In the genomic region with DNA sequence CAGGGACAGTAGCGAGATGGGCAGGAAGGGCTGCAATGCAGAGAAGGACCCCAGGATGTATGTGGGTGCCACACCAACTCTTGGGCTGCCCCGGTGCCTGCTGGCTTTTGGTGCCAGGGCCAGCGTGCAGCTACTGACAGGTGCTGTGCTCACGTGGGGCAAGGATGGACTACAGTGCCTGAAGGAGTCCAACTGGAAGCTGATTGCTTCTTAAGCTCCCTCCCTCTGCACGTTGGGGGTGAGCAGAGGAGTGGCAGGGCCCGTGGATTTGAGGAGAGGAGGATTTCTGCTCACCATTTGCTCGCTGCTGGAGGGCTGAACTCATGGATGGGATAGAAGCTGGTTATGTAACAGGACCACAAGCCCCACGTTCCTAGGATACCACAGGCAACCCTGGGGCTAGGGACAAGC, we compare ENCODE assay signal across 8 mouse cellular contexts. TPM values are rescaled to one million over a fixed set of nuclear protein-coding genes. Genes with fewer than 3 reads are reported as not detected.
DNase-seq lines count a peak whose midpoint lies in the region; ATAC-seq and TF ChIP-seq lines count a peak whose summit lies in the region.

No protein-coding gene starts in this region.

- WGBS in lung, adult 2 months: 16% methylated on average over 8 of the region's 8 CpGs
- WGBS in embryonic facial prominence, embryonic 10.5 days: 14% methylated on average over 8 of the region's 8 CpGs
- 19% methylated on average over 8 of the region's 8 CpGs for WGBS in hindbrain, embryonic 10.5 days
- WGBS in limb, embryonic 10.5 days: 17% methylated on average over 8 of the region's 8 CpGs
- WGBS in midbrain, embryonic 16.5 days: 13% methylated on average over 8 of the region's 8 CpGs

- H3K36me3 ChIP-seq in embryonic facial prominence, embryonic 10.5 days (replicated peaks): 0 out of 2 replicates have a peak, but pooled peaks cover 5% of the 10 kb centered on the region
- H3K36me3 ChIP-seq in hindbrain, embryonic 10.5 days: no peaks in the 10 kb centered on the region
- 0 out of 2 replicates have a peak, but pooled peaks cover 2% of the 10 kb centered on the region for H3K36me3 ChIP-seq in limb, embryonic 10.5 days
- no peaks in the 10 kb centered on the region for H3K36me3 ChIP-seq in midbrain, embryonic 16.5 days (ENCODE audit: control insufficient read depth, insufficient read depth, low read length)

- H3K27ac ChIP-seq in embryonic facial prominence, embryonic 10.5 days (replicated peaks): peak overlapping the region; percentile 21; the same call in 1 of the 2 replicates
- peak overlapping the region; percentile 71 for H3K27ac ChIP-seq in hindbrain, embryonic 10.5 days
- H3K27ac ChIP-seq in limb, embryonic 10.5 days: peak overlapping the region; percentile 42; the same call in 1 of the 2 replicates
- H3K27ac ChIP-seq in midbrain, embryonic 16.5 days (ENCODE audit: low read length): peak overlapping the region; percentile 65

- peak overlapping the region; percentile 74 for H3K4me3 ChIP-seq in lung, adult 2 months (replicated peaks; ENCODE audit: extremely low read depth, low read depth, low read length)
- peak overlapping the region; percentile 43 for H3K4me3 ChIP-seq in embryonic facial prominence, embryonic 10.5 days
- peak overlapping the region; percentile 37 for H3K4me3 ChIP-seq in hindbrain, embryonic 10.5 days
- peak overlapping the region; percentile 40 for H3K4me3 ChIP-seq in limb, embryonic 10.5 days
- H3K4me3 ChIP-seq in midbrain, embryonic 16.5 days (ENCODE audit: low read depth, low read length): peak overlapping the region; percentile 33

- H3K27me3 ChIP-seq in embryonic facial prominence, embryonic 10.5 days (replicated peaks; ENCODE audit: low read depth, poor library complexity, severe bottlenecking): peaks cover 11% of the 10 kb centered on the region; the same call in 1 of the 2 replicates
- 0 out of 2 replicates have a peak, but pooled peaks cover 5% of the 10 kb centered on the region for H3K27me3 ChIP-seq in hindbrain, embryonic 10.5 days (ENCODE audit: insufficient read depth, poor library complexity, severe bottlenecking)
- 0 out of 2 replicates have a peak, but pooled peaks cover 6% of the 10 kb centered on the region for H3K27me3 ChIP-seq in limb, embryonic 10.5 days (ENCODE audit: low read depth, poor library complexity, severe bottlenecking)
- H3K27me3 ChIP-seq in midbrain, embryonic 16.5 days (ENCODE audit: control insufficient read depth, insufficient read depth, low read depth, low read length): no peaks in the 10 kb centered on the region

- no peak for TF ChIP-seq CTCF in lung, adult 2 months (IDR thresholded peaks at IDR 0.05; ENCODE audit: insufficient read depth, low read length)

- H3K9ac ChIP-seq in midbrain, embryonic 16.5 days (ENCODE audit: low read depth, low read length): peak overlapping the region; percentile 60

- H3K4me2 ChIP-seq in midbrain, embryonic 16.5 days (ENCODE audit: low read length): peak overlapping the region; percentile 65

- no peaks in the 10 kb centered on the region for H3K9me3 ChIP-seq in embryonic facial prominence, embryonic 10.5 days
- H3K9me3 ChIP-seq in hindbrain, embryonic 10.5 days: no peaks in the 10 kb centered on the region
- no peaks in the 10 kb centered on the region for H3K9me3 ChIP-seq in limb, embryonic 10.5 days (replicated peaks)
- H3K9me3 ChIP-seq in midbrain, embryonic 16.5 days (replicated peaks; ENCODE audit: control insufficient read depth, low read length, poor library complexity, severe bottlenecking): no peaks in the 10 kb centered on the region

- H3K4me1 ChIP-seq in lung, adult 2 months (ENCODE audit: control insufficient read depth, insufficient read depth, low read length): peaks cover 31% of the 10 kb centered on the region
- H3K4me1 ChIP-seq in embryonic facial prominence, embryonic 10.5 days: peaks cover 27% of the 10 kb centered on the region
- H3K4me1 ChIP-seq in hindbrain, embryonic 10.5 days (replicated peaks): peaks cover 32% of the 10 kb centered on the region
- peaks cover 24% of the 10 kb centered on the region for H3K4me1 ChIP-seq in limb, embryonic 10.5 days
- peaks cover 12% of the 10 kb centered on the region for H3K4me1 ChIP-seq in midbrain, embryonic 16.5 days (ENCODE audit: control insufficient read depth, insufficient read depth, low read length)

- peak; percentile 19; the same call in 1 of the 2 replicates for ATAC-seq in midbrain, embryonic 16.5 days

- TF ChIP-seq POLR2A in lung, adult 2 months (IDR thresholded peaks at IDR 0.05; ENCODE audit: borderline replicate concordance, extremely low read depth, low read depth, low read length): peak; percentile 37; the same call in 1 of the 2 replicates

- no peak for DNase-seq in lung, adult 2 months
- DNase-seq in lung, postnatal 4 days: no peak
- DNase-seq in embryonic facial prominence, embryonic 10.5 days (ENCODE audit: low spot score): no peak
- DNase-seq in hindbrain, embryonic 10.5 days (ENCODE audit: low spot score): no peak
- DNase-seq in limb, embryonic 10.5 days (ENCODE audit: low spot score): no peak
- DNase-seq in spleen, postnatal 14 days (ENCODE audit: low spot score in 2 of 2): no peak
- no peak for DNase-seq in adrenal gland, adult (ENCODE audit: inconsistent age in 2 of 2, low spot score in 1 of 2)

RNA-seq across cellular contexts. Expression of a gene that starts 0.7 kb away (rescaled TPM):
- 95.4 and 99.7 TPM in 2 replicates for polyA plus RNA-seq in lung, adult 2 months (2012; rRNA removed)
- polyA plus RNA-seq in embryonic facial prominence, embryonic 10.5 days (2016; fragmentation: Nextera tagmentation; extraction: Ambion mirVana): 15.9 and 16.0 TPM in 2 replicates
- 16.4 and 19.4 TPM in 2 replicates for polyA plus RNA-seq in hindbrain, embryonic 10.5 days (2016; fragmentation: Nextera tagmentation; extraction: Ambion mirVana)
- polyA plus RNA-seq in limb, embryonic 10.5 days (2016; fragmentation: Nextera tagmentation; extraction: Ambion mirVana): 13.4 and 16.5 TPM in 2 replicates
- 22.7 and 22.8 TPM in 2 replicates for polyA plus RNA-seq in midbrain, embryonic 16.5 days (2015; fragmentation: Nextera tagmentation; extraction: Ambion mirVana)

RNA-seq across cellular contexts. Expression of a gene that starts 55.6 kb away (rescaled TPM):
- polyA plus RNA-seq in lung, adult 2 months (2012; rRNA removed): 35.8 and 39.0 TPM in 2 replicates
- polyA plus RNA-seq in embryonic facial prominence, embryonic 10.5 days (2016; fragmentation: Nextera tagmentation; extraction: Ambion mirVana): 20.1 and 20.3 TPM in 2 replicates
- polyA plus RNA-seq in hindbrain, embryonic 10.5 days (2016; fragmentation: Nextera tagmentation; extraction: Ambion mirVana): 18.6 and 19.1 TPM in 2 replicates
- 18.3 and 19.8 TPM in 2 replicates for polyA plus RNA-seq in limb, embryonic 10.5 days (2016; fragmentation: Nextera tagmentation; extraction: Ambion mirVana)
- polyA plus RNA-seq in midbrain, embryonic 16.5 days (2015; fragmentation: Nextera tagmentation; extraction: Ambion mirVana): 15.6 and 17.1 TPM in 2 replicates

RNA-seq across cellular contexts. Expression of a gene that starts 57.6 kb away (rescaled TPM):
- 19.7 and 26.5 TPM in 2 replicates for polyA plus RNA-seq in lung, adult 2 months (2012; rRNA removed)
- polyA plus RNA-seq in embryonic facial prominence, embryonic 10.5 days (2016; fragmentation: Nextera tagmentation; extraction: Ambion mirVana): 161 and 173 TPM in 2 replicates
- 166 and 178 TPM in 2 replicates for polyA plus RNA-seq in hindbrain, embryonic 10.5 days (2016; fragmentation: Nextera tagmentation; extraction: Ambion mirVana)
- 150 and 166 TPM in 2 replicates for polyA plus RNA-seq in limb, embryonic 10.5 days (2016; fragmentation: Nextera tagmentation; extraction: Ambion mirVana)
- 157 and 161 TPM in 2 replicates for polyA plus RNA-seq in midbrain, embryonic 16.5 days (2015; fragmentation: Nextera tagmentation; extraction: Ambion mirVana)

RNA-seq across cellular contexts. Expression of a gene that starts 58.1 kb away (rescaled TPM):
- polyA plus RNA-seq in lung, adult 2 months (2012; rRNA removed): 47.5 and 52.4 TPM in 2 replicates
- polyA plus RNA-seq in embryonic facial prominence, embryonic 10.5 days (2016; fragmentation: Nextera tagmentation; extraction: Ambion mirVana): 50.3 and 52.0 TPM in 2 replicates
- 37.9 and 40.8 TPM in 2 replicates for polyA plus RNA-seq in hindbrain, embryonic 10.5 days (2016; fragmentation: Nextera tagmentation; extraction: Ambion mirVana)
- polyA plus RNA-seq in limb, embryonic 10.5 days (2016; fragmentation: Nextera tagmentation; extraction: Ambion mirVana): 51.7 and 57.5 TPM in 2 replicates
- 53.1 and 54.2 TPM in 2 replicates for polyA plus RNA-seq in midbrain, embryonic 16.5 days (2015; fragmentation: Nextera tagmentation; extraction: Ambion mirVana)

Comparison
In these comparisons a context has a peak if more than half of its experiments do, and no peak if none do; other contexts are left out.
1. H3K27ac ChIP-seq: peak in every context shown above with its lines; median percentile 71 in hindbrain, embryonic 10.5 days; 65 in midbrain, embryonic 16.5 days; 42 in limb, embryonic 10.5 days; 21 in embryonic facial prominence, embryonic 10.5 days.